Mouse (Mus musculus): Measurements from ENCODE around the gene Chn2.

The Chn2 gene

DNA sequence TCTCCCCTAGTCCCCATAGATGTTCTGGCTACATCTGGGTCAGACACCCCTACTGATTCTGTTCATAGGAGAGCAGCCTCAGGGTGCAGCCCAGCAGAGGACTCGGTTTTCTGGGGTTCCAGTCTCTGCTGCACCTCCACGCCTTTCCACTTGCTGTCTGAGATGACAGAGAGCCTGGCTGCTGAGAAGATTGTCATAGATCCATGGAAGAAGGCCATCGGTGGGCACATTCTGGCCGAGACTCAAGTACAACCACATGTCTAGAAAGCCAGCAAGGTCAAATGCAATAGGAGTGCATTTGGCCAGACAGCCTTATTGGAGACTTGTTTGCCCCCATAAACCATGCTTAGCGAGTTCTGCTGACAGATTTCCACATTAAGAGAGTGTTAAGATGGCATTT lies 81.5 kb downstream of the Chn2 start:
- no peak for DNase-seq

DNA sequence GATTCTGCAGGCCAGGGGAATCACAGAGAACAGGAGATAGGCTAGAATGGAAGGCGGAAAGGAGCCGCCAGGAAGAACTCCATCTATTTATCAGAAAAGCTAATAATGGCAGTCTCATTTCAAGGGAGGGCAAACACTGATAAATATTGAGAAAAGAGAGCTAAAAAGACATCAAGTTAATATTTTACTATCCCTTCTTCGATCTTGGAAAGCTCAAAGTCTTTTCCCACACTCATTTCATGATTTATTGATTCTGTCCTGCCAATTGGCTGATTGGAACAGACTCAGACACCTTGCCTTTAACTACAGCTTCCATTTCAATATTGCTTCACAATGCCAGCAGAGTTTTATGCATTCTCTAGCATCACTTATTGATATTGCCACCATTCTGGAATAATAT lies 85.2 kb downstream of the Chn2 start:
- no peak for DNase-seq

DNA sequence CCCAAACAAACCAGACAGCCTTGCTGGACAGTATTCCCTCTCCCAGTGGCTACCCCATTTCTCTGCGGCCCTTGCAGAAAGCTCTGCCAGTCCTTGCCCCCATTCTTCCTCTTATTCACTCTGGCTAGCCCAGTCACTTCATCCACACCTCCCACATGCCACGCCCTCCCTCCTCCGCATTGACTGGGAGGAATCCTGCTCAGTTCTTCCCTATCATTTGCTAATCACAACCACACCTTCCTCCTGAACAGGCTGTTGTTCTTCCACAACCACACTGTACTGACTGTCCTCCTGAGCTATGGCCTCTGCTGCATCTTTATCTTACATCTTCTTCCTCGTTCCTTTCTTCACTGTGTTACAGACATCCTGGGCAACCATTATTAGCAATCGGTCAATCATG lies 86.2 kb downstream of the Chn2 start:
- DNase-seq = no peak

GRCm38 (mm10) chr6:54126225-54126992 lies 87.1 kb downstream of the Chn2 start:
- DNase-seq = no peak

GRCm38 (mm10) chr6:54126993-54127697 lies 87.8 kb downstream of the Chn2 start:
- DNase-seq = no peak

DNA sequence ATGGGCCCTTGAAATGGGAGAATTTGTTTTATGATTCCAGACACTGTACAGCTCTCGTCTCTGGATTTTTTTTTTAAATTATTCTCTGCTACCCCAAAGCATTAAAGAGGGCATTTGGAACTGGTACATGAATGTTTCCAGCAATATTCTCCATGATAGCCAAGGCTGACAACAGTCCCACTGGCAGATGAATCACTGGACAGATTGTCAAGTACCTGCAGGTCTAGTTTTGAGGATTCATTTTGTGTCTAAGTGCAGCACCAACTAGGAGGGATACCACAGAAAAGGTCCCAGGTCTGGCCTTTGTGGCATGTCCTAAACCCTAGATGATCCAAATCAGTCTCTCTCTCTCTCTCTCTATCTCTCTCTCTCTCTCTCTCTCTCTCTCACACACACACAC lies 89.3 kb downstream of the Chn2 start:
- DNase-seq = no peak

GRCm38 (mm10) chr6:54129570-54129969 lies 90.2 kb downstream of the Chn2 start:
- DNase-seq = no peak

GRCm38 (mm10) chr6:54130881-54131280 lies 91.5 kb downstream of the Chn2 start:
- no peak for DNase-seq

- no peak for DNase-seq
Observed at GRCm38 (mm10) chr6:54132576-54132975, 93.2 kb downstream of the Chn2 start.

GRCm38 (mm10) chr6:54133231-54133630 lies 93.9 kb downstream of the Chn2 start:
- no peak for DNase-seq

DNA sequence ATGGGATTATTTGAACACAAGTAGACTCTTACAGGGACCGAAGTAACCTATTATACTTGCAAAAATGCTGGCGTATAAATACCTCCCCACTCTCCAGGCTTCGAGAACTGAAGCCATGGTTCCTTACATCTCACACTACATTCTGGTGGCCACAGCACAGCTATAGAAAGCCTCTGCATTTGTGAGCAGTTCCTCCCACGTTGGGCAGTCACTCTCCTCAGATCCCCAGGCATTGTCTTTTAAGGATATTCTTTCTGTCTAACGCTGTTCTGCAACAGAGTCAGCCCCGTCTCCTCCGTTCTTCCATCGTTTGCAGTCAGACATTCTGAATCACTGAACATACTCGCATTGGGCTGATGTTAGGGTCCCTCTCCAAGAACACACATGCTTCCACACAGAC lies 98.8 kb downstream of the Chn2 start:
- no peak for DNase-seq

DNA sequence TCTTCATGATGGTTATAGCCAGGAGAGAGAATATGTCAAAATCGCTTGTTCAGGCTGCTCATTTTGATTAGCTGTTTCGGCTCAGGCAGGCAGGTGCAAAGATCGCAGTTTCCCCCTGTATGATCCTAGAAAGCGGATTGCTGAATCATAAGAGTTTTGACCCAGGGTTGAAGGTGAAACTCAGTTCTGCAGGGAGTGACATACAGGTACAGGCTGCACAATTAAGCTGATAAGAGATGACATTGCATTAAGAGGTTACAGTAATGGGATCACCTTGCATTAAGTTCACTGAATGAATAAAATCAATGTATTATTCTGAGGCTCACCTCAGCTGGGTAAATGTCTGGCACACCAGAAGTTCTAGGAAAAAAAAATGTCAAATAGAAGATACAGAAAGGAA lies 101.1 kb downstream of the Chn2 start:
- no peak for DNase-seq

GRCm38 (mm10) chr6:54141165-54141564 lies 101.8 kb downstream of the Chn2 start:
- no peak for DNase-seq

GRCm38 (mm10) chr6:54142848-54143651 lies 103.7 kb downstream of the Chn2 start:
- no peak for DNase-seq

DNA sequence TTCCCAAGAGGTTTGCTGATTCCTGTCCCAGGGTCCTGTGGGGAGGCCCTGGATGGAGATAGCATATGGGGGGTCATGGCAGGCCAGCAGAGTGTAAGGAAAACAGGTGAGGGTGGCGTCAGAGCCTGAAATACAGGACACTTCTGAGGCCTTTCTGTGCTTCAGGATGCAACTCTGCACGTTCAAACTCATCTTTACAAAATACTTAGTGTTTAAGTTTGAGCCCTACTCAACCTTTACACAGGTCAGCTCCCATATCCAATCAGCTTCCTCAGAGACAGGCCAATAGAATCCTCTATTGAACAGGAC lies 104.3 kb downstream of the Chn2 start:
- DNase-seq = no peak

- no peak for DNase-seq
Observed at GRCm38 (mm10) chr6:54148844-54149526, 109.6 kb downstream of the Chn2 start.

DNA sequence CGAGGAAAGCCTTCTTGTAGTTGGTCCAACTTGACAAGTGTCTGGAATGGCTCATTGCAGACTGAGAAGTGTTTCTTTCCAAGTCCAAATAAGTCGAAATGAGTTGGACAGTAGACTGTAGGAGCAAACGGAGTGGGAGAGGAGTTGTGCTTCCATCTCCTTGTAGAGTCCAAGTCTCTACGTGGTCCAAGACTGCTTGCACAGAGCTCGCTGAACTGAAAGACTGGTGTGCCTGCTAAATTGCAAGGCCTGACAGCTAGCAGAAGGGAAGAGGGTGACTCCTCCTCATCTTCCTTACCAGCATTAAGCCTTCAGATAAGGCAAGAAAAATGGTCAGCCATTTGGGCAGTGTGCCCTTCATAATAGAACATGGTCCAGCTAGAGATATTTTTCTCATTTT lies 111.5 kb downstream of the Chn2 start:
- DNase-seq = no peak

DNA sequence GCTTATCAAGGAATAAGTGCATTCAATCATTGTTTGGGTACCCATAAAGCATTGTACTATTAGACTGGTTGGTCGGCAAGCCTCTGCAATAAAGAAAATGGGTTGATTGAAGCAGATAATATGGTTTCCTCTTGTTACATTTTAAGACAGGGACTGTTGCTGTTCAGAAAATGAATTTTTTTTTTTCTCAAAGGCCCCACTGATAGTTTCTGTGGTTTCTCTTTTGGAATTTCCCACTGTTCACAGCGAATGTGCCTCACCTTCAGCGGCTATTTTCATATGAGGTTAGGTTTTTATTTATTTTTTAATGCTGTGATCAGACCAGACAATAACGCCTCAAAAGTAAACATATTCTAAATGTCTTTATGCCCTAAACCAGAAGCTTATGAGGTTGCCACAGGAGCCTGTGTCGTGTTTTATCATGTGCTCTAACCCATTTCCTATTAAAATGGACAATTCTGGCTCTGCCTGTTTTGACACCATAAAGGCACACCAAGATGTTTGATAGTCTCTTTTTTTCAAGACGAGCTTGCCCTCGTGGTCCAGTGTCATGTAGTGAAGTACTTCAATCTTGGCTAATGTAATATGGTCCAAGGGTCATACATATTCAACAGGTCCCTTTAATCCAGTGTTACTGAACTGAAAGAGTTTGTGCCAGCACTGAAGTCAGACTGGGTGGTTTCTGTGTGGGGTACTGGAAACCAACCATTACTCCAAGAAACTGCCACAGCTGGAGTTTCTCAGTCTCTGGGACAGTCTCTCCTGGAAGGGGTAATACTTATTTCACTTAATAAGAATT lies 112.3 kb downstream of the Chn2 start:
- DNase-seq = no peak

DNA sequence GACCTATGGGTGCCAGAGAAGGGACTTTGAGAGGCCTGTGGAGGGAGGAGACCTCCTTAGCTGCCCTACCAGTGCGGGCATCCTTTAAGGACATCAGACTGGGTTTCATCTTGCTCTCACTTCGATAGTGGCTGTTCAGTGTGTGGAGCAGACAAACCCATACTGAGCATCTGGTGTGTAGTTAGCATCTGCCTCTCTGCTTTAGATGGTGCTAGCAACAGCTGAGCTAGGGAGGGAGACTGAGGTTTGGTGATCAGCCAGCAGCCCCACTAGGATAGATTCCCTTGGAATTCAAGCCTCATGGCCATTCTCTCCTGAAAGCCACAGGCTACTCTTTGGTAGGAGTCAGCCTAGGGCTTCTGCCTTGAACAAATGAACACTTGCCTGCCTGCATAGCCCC lies 117.7 kb downstream of the Chn2 start:
- DNase-seq = no peak

GRCm38 (mm10) chr6:54158317-54158716 lies 119.0 kb downstream of the Chn2 start:
- peak; percentile 29 for DNase-seq

DNA sequence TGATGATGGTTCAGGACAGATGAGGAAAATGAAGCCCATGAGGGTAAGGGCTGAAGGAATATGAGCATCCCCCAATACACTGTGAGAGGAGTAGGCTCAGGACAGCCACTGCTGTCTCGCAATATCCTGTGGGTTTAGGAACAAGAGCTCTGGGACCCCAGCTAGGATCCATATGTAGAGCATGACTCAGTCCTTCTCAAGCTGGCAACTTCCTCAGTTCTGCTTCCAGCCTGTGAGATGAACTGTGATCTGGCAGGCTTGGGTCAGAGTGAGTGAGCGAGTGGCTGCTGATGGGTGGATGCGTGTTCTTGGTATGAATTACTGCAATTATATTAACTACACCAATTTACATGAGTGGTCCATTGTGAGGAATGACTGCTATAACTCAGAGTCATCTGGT lies 121.3 kb downstream of the Chn2 start:
- peak; percentile 7 for DNase-seq

DNA sequence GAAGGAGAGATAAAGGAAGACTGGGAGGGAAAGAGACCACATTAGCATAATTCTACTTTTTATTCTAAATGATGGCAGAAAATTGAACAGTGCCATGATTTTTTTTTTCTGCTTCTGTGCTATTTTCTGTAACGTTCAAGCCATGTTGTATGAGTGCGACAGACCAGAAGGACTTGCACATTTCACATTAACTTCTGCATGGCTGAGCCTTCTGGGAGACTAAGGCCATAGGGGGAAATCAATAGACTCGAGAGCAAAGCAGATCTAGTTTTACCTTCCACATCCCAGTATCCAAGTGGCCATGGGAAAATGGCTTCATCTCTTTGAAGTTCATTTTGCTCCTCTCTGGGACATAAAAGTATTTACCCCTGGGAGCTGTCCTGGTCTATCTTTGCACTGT lies 121.9 kb downstream of the Chn2 start:
- no peak for DNase-seq
